Mouse (Mus musculus): ENCODE data around the gene Col5a2. TPM values are rescaled to one million over a fixed set of nuclear protein-coding genes. Genes with fewer than 3 reads are reported as not detected.

Col5a2 gene
- polyA plus RNA-seq, 1 experiment from 2014 or later: 52.6 TPM

GRCm38 (mm10) chr1:45365427-45365826, 137.7 kb downstream of the Col5a2 start:
- H3K4me1 ChIP-seq (ENCODE audit: control insufficient read depth, insufficient read depth, low read length): no peaks in the 10 kb centered on the region
- H3K9ac ChIP-seq (ENCODE audit: low read depth, low read length): no peak overlapping the region
- H3K4me3 ChIP-seq (ENCODE audit: low read length): no peak overlapping the region
- H3K27ac ChIP-seq (ENCODE audit: low read length): no peak overlapping the region
- no peak overlapping the region for H3K4me2 ChIP-seq (ENCODE audit: low read depth, low read length)
- no peak for ATAC-seq
- peaks cover 7% of the 10 kb centered on the region; the same call in 1 of the 2 replicates for H3K36me3 ChIP-seq (ENCODE audit: control insufficient read depth, insufficient read depth, low read length)
- no peaks in the 10 kb centered on the region for H3K27me3 ChIP-seq (replicated peaks; ENCODE audit: control insufficient read depth, insufficient read depth, low read length)
- 75% methylated on average over 1 of the region's 1 CpGs for WGBS
- no peaks in the 10 kb centered on the region for H3K9me3 ChIP-seq (ENCODE audit: control insufficient read depth, low read length)

GRCm38 (mm10) chr1:45363274-45363673, 139.8 kb downstream of the Col5a2 start:
- H3K4me2 ChIP-seq (ENCODE audit: low read depth, low read length): no peak overlapping the region
- no peak overlapping the region for H3K27ac ChIP-seq (ENCODE audit: low read length)
- no peaks in the 10 kb centered on the region for H3K27me3 ChIP-seq (replicated peaks; ENCODE audit: control insufficient read depth, insufficient read depth, low read length)
- peaks cover 7% of the 10 kb centered on the region; the same call in 1 of the 2 replicates for H3K36me3 ChIP-seq (ENCODE audit: control insufficient read depth, insufficient read depth, low read length)
- whole genome bisulfite sequencing: 92% methylated on average over 2 of the region's 2 CpGs
- H3K4me1 ChIP-seq (ENCODE audit: control insufficient read depth, insufficient read depth, low read length): no peaks in the 10 kb centered on the region
- H3K4me3 ChIP-seq (ENCODE audit: low read length): no peak overlapping the region
- H3K9ac ChIP-seq (ENCODE audit: low read depth, low read length): no peak overlapping the region
- no peaks in the 10 kb centered on the region for H3K9me3 ChIP-seq (ENCODE audit: control insufficient read depth, low read length)
- ATAC-seq: no peak

GRCm38 (mm10) chr1:45359673-45360072, 143.4 kb downstream of the Col5a2 start:
- no peak overlapping the region for H3K4me3 ChIP-seq (ENCODE audit: low read length)
- 89% methylated on average over 2 of the region's 2 CpGs for WGBS
- H3K9ac ChIP-seq (ENCODE audit: low read depth, low read length): no peak overlapping the region
- no peaks in the 10 kb centered on the region for H3K36me3 ChIP-seq (ENCODE audit: control insufficient read depth, insufficient read depth, low read length)
- no peaks in the 10 kb centered on the region for H3K4me1 ChIP-seq (ENCODE audit: control insufficient read depth, insufficient read depth, low read length)
- no peak overlapping the region for H3K4me2 ChIP-seq (ENCODE audit: low read depth, low read length)
- no peak overlapping the region for H3K27ac ChIP-seq (ENCODE audit: low read length)
- no peak for ATAC-seq
- H3K27me3 ChIP-seq (replicated peaks; ENCODE audit: control insufficient read depth, insufficient read depth, low read length): no peaks in the 10 kb centered on the region
- no peaks in the 10 kb centered on the region for H3K9me3 ChIP-seq (ENCODE audit: control insufficient read depth, low read length)

- no peak overlapping the region for H3K27ac ChIP-seq (ENCODE audit: low read length)
- 73% methylated on average over 2 of the region's 2 CpGs for WGBS
- no peaks in the 10 kb centered on the region for H3K9me3 ChIP-seq (ENCODE audit: control insufficient read depth, low read length)
- H3K4me1 ChIP-seq (ENCODE audit: control insufficient read depth, insufficient read depth, low read length): no peaks in the 10 kb centered on the region
- H3K4me2 ChIP-seq (ENCODE audit: low read depth, low read length): no peak overlapping the region
- no peaks in the 10 kb centered on the region for H3K27me3 ChIP-seq (replicated peaks; ENCODE audit: control insufficient read depth, insufficient read depth, low read length)
- no peak overlapping the region for H3K9ac ChIP-seq (ENCODE audit: low read depth, low read length)
- ATAC-seq: no peak
- no peak overlapping the region for H3K4me3 ChIP-seq (ENCODE audit: low read length)
- H3K36me3 ChIP-seq (ENCODE audit: control insufficient read depth, insufficient read depth, low read length): no peaks in the 10 kb centered on the region
Measured at GRCm38 (mm10) chr1:45359147-45359546, 143.9 kb downstream of the Col5a2 start.

GRCm38 (mm10) chr1:45358020-45358419, 145.1 kb downstream of the Col5a2 start:
- H3K4me2 ChIP-seq (ENCODE audit: low read depth, low read length): no peak overlapping the region
- no peak for ATAC-seq
- H3K27me3 ChIP-seq (replicated peaks; ENCODE audit: control insufficient read depth, insufficient read depth, low read length): no peaks in the 10 kb centered on the region
- H3K36me3 ChIP-seq (ENCODE audit: control insufficient read depth, insufficient read depth, low read length): no peaks in the 10 kb centered on the region
- H3K27ac ChIP-seq (ENCODE audit: low read length): no peak overlapping the region
- H3K4me3 ChIP-seq (ENCODE audit: low read length): no peak overlapping the region
- no peaks in the 10 kb centered on the region for H3K9me3 ChIP-seq (ENCODE audit: control insufficient read depth, low read length)
- H3K4me1 ChIP-seq (ENCODE audit: control insufficient read depth, insufficient read depth, low read length): no peaks in the 10 kb centered on the region
- no peak overlapping the region for H3K9ac ChIP-seq (ENCODE audit: low read depth, low read length)
- WGBS: 61% methylated on average over 1 of the region's 1 CpGs

GRCm38 (mm10) chr1:45355944-45356343, 147.1 kb downstream of the Col5a2 start:
- Histone ChIP-seq H3K27ac (ENCODE audit: low read length) (no peak overlapping the region), H3K4me2 (ENCODE audit: low read depth, low read length) (no peak overlapping the region), H3K4me3 (ENCODE audit: low read length) (no peak overlapping the region), H3K9ac (ENCODE audit: low read depth, low read length) (no peak overlapping the region), H3K27me3 (replicated peaks; ENCODE audit: control insufficient read depth, insufficient read depth, low read length) (no peaks in the 10 kb centered on the region), H3K4me1 (ENCODE audit: control insufficient read depth, insufficient read depth, low read length) (no peaks in the 10 kb centered on the region), H3K36me3 (ENCODE audit: control insufficient read depth, insufficient read depth, low read length) (no peaks in the 10 kb centered on the region), H3K9me3 (ENCODE audit: control insufficient read depth, low read length) (no peaks in the 10 kb centered on the region)
- 67% methylated on average over 4 of the region's 4 CpGs for WGBS
- ATAC-seq: no peak

- no peaks in the 10 kb centered on the region for H3K4me1 ChIP-seq (ENCODE audit: control insufficient read depth, insufficient read depth, low read length)
- ATAC-seq: no peak
- no peak overlapping the region for H3K27ac ChIP-seq (ENCODE audit: low read length)
- H3K9me3 ChIP-seq (ENCODE audit: control insufficient read depth, low read length): no peaks in the 10 kb centered on the region
- no peak overlapping the region for H3K4me3 ChIP-seq (ENCODE audit: low read length)
- H3K9ac ChIP-seq (ENCODE audit: low read depth, low read length): no peak overlapping the region
- H3K4me2 ChIP-seq (ENCODE audit: low read depth, low read length): no peak overlapping the region
- 93% methylated on average over 1 of the region's 1 CpGs for WGBS
- H3K27me3 ChIP-seq (replicated peaks; ENCODE audit: control insufficient read depth, insufficient read depth, low read length): no peaks in the 10 kb centered on the region
- no peaks in the 10 kb centered on the region for H3K36me3 ChIP-seq (ENCODE audit: control insufficient read depth, insufficient read depth, low read length)
Measured at GRCm38 (mm10) chr1:45329149-45329548, 173.9 kb downstream of the Col5a2 start.

Other genes starting within 250 kb of the Col5a2 start
- gene Col3a1, start 191.7 kb downstream of the Col5a2 start, polyA plus RNA-seq (2015; fragmentation: Nextera tagmentation; extraction: Ambion mirVana): 1,394 and 1,499 TPM in 2 replicates